Mouse (Mus musculus): ENCODE measurements around the gene Sfxn3. TPM values are rescaled to one million over a fixed set of nuclear protein-coding genes. Genes with fewer than 3 reads are reported as not detected.

Sfxn3 gene
- 4.5 and 10.4 TPM in 2 replicates for polyA plus RNA-seq (2012; rRNA removed; ENCODE audit: low replicate concordance)

DNA sequence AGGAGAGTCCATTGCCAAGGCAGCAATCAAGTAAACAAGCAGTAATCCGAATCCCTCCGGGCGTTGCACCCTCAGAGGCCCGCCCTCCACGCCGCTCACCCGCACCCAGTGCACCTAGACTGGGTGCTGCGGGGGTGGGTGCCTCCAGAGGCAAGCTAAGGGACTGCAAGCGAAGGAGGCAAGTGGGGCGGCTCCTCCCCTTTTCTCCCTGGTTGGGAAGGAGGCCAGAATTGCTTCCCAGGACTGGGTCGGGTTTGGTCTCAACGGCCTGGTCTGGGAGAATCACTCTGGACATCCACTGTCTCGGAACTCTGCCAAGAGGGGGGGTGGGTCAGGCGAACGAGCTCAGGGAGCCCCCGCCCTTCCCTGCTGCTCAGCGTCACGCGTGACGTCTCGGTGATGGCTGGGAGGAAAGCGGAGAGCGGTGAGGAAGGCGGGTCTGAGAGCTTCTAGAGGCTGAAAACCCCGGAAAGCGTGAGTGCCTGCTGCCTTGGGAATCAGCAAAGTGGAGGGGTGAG lies at the start of gene Sfxn3:
Gene Sfxn3, plus strand, starts transcription at position 87 of the 518 bp plus-strand sequence.

DNA sequence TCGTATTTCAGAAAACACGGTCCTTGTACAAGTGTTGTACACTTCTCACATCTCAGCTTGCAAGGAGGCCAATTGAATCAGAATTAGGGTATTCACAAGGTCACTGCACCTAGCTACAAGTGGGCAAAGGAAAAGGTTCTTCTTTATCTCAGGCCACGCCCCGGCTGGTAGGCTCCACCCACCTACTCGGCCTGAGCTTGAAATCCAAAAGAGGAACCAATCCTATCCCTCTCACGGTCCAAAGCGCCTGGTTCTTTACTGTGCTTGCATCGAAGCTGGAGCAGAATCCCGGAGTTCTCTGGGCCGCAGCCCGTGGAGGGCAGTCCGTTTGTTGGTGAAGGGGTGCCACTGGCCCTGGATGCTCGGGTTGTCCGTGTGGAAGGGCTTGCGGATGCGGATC lies 41.9 kb upstream of the Sfxn3 start, which contains the start of gene Twnk:
Gene Twnk, plus strand, starts transcription at position 220 of the 400 bp plus-strand sequence.

GRCm38 (mm10) chr19:45005957-45006712 lies 41.2 kb upstream of the Sfxn3 start, which contains the start of gene Mrpl43:
Gene Mrpl43, minus strand, starts transcription at chr19:45006442.

DNA sequence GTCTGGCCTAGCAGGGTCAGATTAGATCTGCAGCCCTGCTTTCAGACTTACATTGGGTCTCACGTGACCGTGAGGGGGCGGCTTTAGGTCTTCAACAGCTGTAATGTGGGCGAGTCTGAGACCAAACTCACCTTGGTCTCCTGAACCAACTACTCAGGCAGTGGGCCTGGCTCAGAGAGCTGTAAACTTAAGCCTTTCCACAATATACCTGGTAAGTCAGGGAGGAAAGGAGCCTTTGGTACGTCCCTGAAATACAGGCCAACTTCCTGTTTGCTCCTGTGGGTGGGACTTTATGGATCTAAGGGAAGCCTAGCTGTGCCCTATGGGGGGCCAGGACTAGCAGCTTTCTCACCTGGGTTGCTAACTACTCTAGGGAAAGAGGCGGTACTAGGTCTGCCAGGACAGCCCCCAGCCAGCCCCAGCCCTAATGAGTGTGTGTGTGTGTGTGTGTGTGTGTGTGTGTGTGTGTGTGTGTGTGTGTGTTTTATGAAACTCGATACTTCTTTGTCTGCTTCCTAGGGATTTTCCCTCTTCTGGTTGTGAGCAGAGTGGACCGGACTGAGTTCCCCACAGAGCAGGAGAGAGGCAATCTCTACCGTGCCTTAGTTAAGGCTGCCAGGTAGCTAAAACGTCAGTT lies 32.9 kb upstream of the Sfxn3 start, which contains the start of gene Lzts2:
Gene Lzts2, plus strand, starts transcription at position 80 of the 637 bp plus-strand sequence.

DNA sequence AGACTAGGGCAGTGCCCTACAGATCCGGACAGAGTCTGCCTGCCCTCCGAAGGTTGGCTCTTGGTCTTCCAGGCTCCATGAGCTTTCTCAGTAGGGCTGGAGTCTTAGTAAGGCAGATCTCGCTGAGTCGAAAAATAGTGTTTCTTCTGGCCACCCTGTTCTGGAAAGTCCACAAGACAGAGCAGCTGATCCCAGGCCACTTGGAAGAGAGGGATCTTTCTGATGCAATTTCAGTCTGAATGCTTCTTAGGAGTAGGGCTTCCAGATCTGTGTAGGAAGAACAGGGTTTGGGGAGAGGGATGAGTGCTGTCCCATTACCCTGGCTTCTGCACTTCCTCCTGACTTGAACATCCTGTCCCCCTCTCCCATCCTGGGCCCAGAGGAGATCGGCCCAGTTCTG lies 1.7 kb upstream of the Sfxn3 start, which contains the start of gene Pdzd7:
Gene Pdzd7, minus strand, starts transcription at position 67 of the 400 bp plus-strand sequence.

GRCm38 (mm10) chr19:45074580-45075322 lies 27.4 kb downstream of the Sfxn3 start, which contains the start of gene Kazald1:
Gene Kazald1, plus strand, starts transcription at chr19:45075241.

Other genes starting within 250 kb of the Sfxn3 start
- 18.9 and 22.3 TPM in 2 replicates for gene Slf2, start 116.4 kb upstream of the Sfxn3 start, polyA plus RNA-seq (2012; rRNA removed; ENCODE audit: low replicate concordance)
- 290 and 406 TPM in 2 replicates for gene Sema4g, start 58.4 kb upstream of the Sfxn3 start, polyA plus RNA-seq (2012; rRNA removed; ENCODE audit: low replicate concordance)
- 4.6 and 5.2 TPM in 2 replicates for gene Twnk, start 41.8 kb upstream of the Sfxn3 start, polyA plus RNA-seq (2012; rRNA removed; ENCODE audit: low replicate concordance)
- gene Mrpl43, start 41.1 kb upstream of the Sfxn3 start, polyA plus RNA-seq (2012; rRNA removed; ENCODE audit: low replicate concordance): 169 and 174 TPM in 2 replicates
- 65.6 and 89.6 TPM in 2 replicates for gene Lzts2, start 33.1 kb upstream of the Sfxn3 start, polyA plus RNA-seq (2012; rRNA removed; ENCODE audit: low replicate concordance)
- gene Pdzd7, start 1.8 kb upstream of the Sfxn3 start, polyA plus RNA-seq (2012; rRNA removed; ENCODE audit: low replicate concordance): 0.31 and 1.4 TPM in 2 replicates
- 2.1 TPM in 2 replicates for gene Kazald1, start 27.7 kb downstream of the Sfxn3 start, polyA plus RNA-seq (2012; rRNA removed; ENCODE audit: low replicate concordance)
- gene Tlx1, start 103.2 kb downstream of the Sfxn3 start, polyA plus RNA-seq (2012; rRNA removed; ENCODE audit: low replicate concordance): not detected in 2 replicates
- 0.04 TPM in 1 of 2 replicates, not detected in the other for gene Lbx1, start 188.3 kb downstream of the Sfxn3 start, polyA plus RNA-seq (2012; rRNA removed; ENCODE audit: low replicate concordance)